Mouse (Mus musculus): ENCODE data around the gene Ldlrad3.

Gene Ldlrad3

DNA sequence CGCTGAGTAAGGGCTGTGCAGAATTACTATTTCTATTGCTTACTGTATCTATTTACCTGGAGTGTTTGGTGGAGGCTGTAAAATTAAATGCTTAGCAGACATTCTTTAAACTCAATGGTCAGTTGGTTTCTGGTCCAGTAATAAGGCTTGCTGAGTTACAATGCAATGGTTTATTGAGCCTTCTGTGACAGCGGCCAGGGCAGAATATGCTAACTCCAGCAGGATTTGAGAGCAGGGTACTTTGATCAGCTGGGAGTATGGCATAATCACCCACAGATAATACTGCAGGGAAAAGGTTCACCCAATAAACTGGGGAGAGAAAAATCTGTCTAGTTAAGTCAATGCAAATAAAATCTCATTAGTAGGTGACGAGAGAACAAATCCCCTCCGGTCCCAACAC lies 220.2 kb downstream of the Ldlrad3 start:
- DNase-seq (ENCODE audit: low spot score) = no peak

DNA sequence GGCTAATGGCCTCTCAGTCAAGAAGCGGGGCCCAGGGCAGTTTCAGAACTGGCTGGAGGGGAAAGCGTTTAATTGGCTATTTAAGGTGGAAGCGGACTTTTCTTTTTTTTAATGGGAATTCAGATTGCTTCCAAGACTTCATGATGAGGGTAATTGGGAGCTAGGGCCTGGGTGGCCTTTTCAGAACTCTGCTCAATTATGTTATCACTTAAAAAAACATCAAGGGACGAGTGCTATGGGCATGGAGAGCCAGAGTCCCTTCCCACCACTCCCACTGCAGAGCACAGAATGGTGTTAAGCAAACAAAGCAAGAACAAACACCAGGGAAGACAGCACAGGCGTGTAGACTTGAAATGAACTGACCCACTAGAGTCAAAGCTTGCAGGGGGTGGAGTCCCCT lies 220.7 kb downstream of the Ldlrad3 start:
- no peak for DNase-seq (ENCODE audit: low spot score)

- no peak for DNase-seq (ENCODE audit: low spot score)
These were observed 222.8 kb downstream of the Ldlrad3 start for GRCm38 (mm10) chr2:101963367-101963766.

- no peak for DNase-seq (ENCODE audit: low spot score)
These were observed 223.8 kb downstream of the Ldlrad3 start for GRCm38 (mm10) chr2:101962349-101962748.

DNA sequence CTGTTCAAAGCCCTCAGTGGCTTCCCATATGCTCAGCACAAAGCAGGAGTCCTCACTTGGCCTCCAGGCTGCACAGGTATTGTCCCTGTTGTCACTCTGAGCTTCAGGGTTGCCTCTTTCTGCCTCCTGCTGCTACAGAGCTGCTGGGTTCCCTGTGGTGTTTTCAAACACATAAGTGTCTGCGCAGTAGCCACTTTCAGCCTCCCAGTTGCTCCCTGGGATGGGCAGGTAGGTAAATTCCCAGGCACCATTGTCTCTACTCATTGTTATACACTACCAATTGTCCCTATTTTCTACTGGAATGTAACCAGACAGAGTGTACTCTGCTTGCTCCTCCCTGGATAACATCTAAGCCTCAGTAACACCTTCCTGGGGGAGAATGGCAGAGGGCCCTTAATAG lies 224.8 kb downstream of the Ldlrad3 start:
- no peak for DNase-seq (ENCODE audit: low spot score)

DNA sequence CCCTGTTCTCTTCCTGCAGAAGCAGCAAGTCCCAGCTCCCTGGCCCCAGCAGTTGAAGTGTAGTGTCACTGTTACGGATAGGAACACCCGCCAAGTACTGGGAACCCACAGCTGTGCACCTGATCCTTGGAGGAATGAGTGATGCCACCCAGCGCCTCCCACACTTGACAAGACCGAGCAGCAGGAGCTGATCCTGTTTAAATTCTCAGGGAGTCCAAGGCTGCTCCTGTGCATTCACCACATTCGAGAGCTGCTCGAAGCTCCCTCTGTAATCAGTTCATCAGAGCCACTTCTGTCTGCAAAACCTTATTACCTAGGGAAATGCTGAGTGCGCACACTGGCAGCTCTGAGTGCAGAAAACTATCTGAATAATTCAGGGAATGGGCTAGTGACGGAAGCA lies 225.5 kb downstream of the Ldlrad3 start:
- no peak for DNase-seq (ENCODE audit: low spot score)

GRCm38 (mm10) chr2:101956125-101956524 lies 230.1 kb downstream of the Ldlrad3 start:
- no peak for DNase-seq (ENCODE audit: low spot score)

- no peak for DNase-seq (ENCODE audit: low spot score)
These were observed 233.2 kb downstream of the Ldlrad3 start for GRCm38 (mm10) chr2:101952951-101953361.

GRCm38 (mm10) chr2:101950716-101951520 lies 235.3 kb downstream of the Ldlrad3 start:
- no peak for DNase-seq (ENCODE audit: low spot score)

DNA sequence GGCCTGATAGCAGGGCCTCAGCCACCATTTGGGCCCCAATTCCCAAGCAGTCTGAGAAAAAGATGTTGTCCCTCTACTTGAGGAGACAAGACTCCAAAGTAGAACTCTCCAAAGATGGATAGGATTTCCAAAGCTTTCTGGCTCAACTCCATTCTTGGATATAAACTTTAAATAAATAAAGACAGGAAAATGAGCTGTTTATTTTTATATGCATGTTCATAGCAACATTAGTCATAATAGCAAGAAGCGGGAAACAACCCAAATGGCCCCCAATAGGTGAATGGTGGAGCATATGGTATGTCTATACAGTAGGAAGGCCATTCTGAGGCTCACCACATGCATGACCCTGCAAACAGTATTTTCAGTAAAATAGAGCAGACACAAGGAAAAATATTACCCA lies 251.2 kb downstream of the Ldlrad3 start:
- no peak for DNase-seq (ENCODE audit: low spot score)

DNA sequence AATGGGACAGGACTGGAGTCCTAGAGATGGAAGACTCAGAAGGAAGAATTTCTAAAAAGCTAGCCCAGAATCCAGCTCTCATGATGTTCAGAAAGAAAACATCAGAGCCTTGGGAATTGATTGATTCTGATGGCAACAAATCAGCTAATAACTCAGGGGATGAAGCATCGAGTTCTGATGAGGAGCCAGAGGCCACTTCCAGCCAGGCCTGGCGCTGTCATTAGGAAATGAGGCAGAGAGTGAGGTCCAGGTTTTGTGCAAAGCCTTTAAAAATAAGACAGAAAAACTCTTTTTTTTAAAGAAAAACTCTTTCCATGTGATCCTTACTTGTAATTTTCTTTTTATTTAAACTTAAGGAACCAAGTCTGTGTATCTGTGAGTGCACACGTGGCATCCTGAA lies 252.9 kb downstream of the Ldlrad3 start:
- DNase-seq (ENCODE audit: low spot score) = no peak

GRCm38 (mm10) chr2:101932169-101932936 lies 253.8 kb downstream of the Ldlrad3 start:
- no peak for DNase-seq (ENCODE audit: low spot score)

DNA sequence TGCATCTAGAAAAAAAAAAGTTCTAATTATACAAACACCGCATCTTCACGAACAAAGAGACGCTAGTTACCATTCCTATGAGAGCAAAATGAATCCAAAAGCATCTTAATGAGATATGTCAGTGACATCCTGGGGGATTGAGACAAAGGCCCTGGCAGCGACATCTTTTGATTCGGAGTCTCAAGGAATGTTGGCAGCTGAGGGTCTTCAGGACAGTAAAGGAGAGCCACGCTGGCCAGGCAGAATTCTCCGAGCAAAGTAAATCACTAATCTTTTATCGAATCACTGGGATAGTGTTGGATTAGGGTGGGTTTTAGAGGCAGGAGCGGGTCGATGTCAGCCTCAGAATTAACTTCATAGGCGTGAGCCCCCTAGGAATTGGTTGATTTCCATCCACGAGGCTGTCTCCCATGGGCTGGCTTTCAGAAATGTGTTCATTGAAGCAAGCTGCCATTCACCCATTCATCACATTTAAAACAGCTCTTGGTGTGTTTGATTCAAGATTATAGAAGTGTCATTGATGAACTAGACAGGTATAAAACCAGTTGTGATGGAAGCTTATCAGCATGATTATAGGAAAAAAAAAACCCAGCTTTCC lies 260.5 kb downstream of the Ldlrad3 start:
- DNase-seq (ENCODE audit: low spot score) = no peak

- DNase-seq (ENCODE audit: low spot score) = no peak
These were observed 261.0 kb downstream of the Ldlrad3 start for GRCm38 (mm10) chr2:101925183-101925582.

DNA sequence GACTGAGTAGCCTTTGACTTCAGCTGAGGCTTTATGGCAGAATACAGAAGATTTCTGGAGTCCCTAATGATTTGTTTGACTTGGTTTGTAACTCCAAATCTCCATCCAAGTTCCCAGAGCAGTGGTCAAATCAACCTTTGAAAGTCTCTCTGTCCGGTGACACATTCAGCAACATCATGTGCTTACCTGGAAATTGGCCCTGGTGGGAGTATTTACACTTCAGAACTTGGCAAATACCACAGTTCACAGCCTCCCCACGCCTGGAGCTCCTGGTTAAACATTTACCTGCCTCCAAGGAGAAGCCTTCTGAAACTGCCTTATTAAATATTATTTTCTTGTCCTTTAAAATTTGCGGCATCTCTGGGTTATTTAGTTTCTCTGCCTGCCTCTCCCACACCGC lies 263.0 kb downstream of the Ldlrad3 start:
- no peak for DNase-seq (ENCODE audit: low spot score)

GRCm38 (mm10) chr2:101922302-101922701 lies 263.9 kb downstream of the Ldlrad3 start:
- no peak for DNase-seq (ENCODE audit: low spot score)

GRCm38 (mm10) chr2:101920136-101920554 lies 266.0 kb downstream of the Ldlrad3 start:
- no peak for DNase-seq (ENCODE audit: low spot score)

DNA sequence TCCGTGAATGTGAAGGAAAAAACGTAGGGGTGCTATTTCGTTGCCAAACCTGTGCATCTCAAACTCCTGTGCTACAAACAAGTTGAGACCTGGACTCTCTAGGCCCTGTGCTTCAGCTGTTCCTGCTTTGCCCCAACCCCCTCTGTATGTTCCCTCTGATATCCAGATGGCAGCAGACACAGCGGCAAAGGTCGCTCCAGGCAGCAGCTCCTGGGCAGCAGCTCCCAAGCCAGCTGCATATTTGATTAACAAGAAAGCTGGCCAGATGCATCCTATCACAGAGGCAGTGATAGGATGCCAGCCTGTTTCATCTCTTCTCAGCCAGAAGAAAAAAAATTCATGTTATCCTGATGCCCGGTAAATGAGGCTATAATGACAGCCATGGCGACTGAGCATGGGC lies 267.7 kb downstream of the Ldlrad3 start:
- DNase-seq (ENCODE audit: low spot score) = no peak

DNA sequence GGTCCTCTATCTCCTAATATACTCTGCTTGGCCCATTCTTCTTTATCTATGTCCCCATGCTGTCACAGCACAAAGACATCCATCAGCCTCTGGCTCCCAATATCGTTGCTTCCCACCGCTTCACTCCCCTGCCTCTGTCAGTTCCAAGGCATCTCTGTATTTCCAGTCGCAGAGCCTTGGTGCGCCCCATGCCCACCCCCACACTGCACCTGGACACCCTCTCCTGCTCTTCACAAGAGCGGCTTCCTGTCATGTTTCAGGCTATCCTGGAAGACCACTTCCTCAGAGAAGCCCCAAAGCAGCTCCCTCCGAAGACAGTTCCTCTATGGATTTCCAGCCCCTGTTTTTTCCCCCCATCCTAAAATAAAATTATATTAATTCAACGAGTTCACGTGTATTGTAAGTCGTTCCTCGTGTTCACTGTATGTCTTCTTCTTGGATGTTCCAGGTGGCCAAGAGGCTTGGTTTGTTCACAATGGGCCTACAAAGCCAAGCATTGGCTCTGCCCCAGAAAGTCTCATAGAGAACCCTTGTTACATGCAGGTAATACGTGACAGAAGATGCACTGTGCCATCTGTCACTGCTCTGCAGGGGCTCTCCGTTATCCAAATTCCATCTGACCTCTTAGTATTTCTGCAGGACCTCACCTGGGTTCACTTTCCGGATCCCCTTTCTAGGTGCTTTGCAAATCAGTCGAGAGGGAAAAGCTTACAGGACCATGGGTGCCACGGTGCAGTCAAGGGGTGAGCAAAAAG lies 276.7 kb downstream of the Ldlrad3 start:
- no peak for DNase-seq (ENCODE audit: low spot score)

DNA sequence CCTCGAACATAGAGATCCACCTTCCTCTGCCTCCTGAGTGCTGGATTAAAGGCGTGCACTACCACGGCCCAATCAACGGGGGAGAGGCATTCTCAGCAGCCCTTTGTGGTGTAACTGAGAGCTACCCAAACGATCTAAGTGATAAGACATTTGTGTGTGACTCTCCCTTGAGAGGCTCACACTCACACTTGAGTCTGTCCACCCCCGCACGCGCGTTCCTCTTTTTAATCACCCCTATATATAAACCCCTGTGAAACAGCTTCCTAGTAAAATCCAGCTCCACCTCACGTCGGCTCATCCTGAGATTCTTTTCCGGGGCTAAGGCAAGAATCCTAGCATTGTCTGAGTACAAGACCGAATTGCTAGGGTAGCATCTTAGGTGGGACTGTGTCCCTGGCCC lies 277.4 kb downstream of the Ldlrad3 start:
- DNase-seq (ENCODE audit: low spot score) = no peak

GRCm38 (mm10) chr2:101907386-101908022 lies 278.7 kb downstream of the Ldlrad3 start:
- no peak for DNase-seq (ENCODE audit: low spot score)

GRCm38 (mm10) chr2:101906379-101906690 lies 279.9 kb downstream of the Ldlrad3 start:
- DNase-seq (ENCODE audit: low spot score) = no peak

Measured in ovary, postnatal 10 days (tissue).